Mouse (Mus musculus) hindbrain, embryonic 11.5 days (tissue): ENCODE measurements around the gene Frmd4b. TPM values are rescaled to one million over a fixed set of nuclear protein-coding genes. Genes with fewer than 3 reads are reported as not detected.

Source experiments
- ATAC-seq: fragments of 200-750 bp; cut with Nextera tagmentation; 2 replicates; pipeline ENCODE4 v1.8.0; 2017; ENCODE audit warnings: mild to moderate bottlenecking, moderate TSS enrichment, moderate library complexity; ENCODE audit not compliant: low FRiP score
- DNase-seq: peaks from one replicate; pipeline ENCODE4 v3.0.0-alpha.2; 2015; ENCODE audit warnings: low spot score
- H3K27ac ChIP-seq: fragments of 300-500 bp; sonication (generic); 2 replicates; pipeline ENCODE4 v1.5.1; 2014; ENCODE audit warnings: mild to moderate bottlenecking, low read depth, low read length
- H3K27me3 ChIP-seq: fragments of 300-500 bp; sonication (generic); 2 replicates; pipeline ENCODE4 v1.6.1; 2014; ENCODE audit warnings: mild to moderate bottlenecking, low read length, moderate library complexity, mixed read lengths; ENCODE audit not compliant: control insufficient read depth, insufficient read depth
- H3K36me3 ChIP-seq: fragments of 300-500 bp; sonication (generic); 2 replicates; pipeline ENCODE4 v1.6.1; 2014; ENCODE audit warnings: mild to moderate bottlenecking, low read length, moderate library complexity, mixed read lengths; ENCODE audit not compliant: control insufficient read depth, insufficient read depth
- H3K4me1 ChIP-seq: fragments of 300-500 bp; sonication (generic); replicated peaks from 2 replicates; pipeline ENCODE4 v1.6.1; 2014; ENCODE audit warnings: low read length, mixed read lengths; ENCODE audit not compliant: control insufficient read depth, insufficient read depth
- H3K4me2 ChIP-seq: fragments of 300-500 bp; sonication (generic); replicated peaks from 2 replicates; pipeline ENCODE4 v1.6.1; 2014; ENCODE audit warnings: mild to moderate bottlenecking, low read depth, low read length
- H3K4me3 ChIP-seq: fragments of 300-500 bp; sonication (generic); 2 replicates; pipeline ENCODE4 v1.5.1; 2014; ENCODE audit warnings: low read depth, low read length
- H3K9ac ChIP-seq: fragments of 300-500 bp; sonication (generic); 2 replicates; pipeline ENCODE4 v1.6.1; 2014; ENCODE audit warnings: low read depth, low read length
- H3K9me3 ChIP-seq: fragments of 300-500 bp; sonication (generic); 2 replicates; pipeline ENCODE4 v1.6.1; 2016; ENCODE audit warnings: low read length; ENCODE audit not compliant: control insufficient read depth
- WGBS: fragments of 180-500 bp; shearing (Covaris S2); extraction: QIAGEN DNeasy Blood & Tissue Kit; methylation state at CpG from one replicate; pipeline ENCODE4 v1.1.7; 2014; 5-methylcytosine and 5-hydroxymethylcytosine counted together
- polyA plus RNA-seq: library from polyadenylated mRNA; unstranded; fragments of >200 nt; fragmentation: Nextera tagmentation; extraction: Ambion mirVana; gene quantifications from 2 replicates; pipeline ENCODE4 v1.2.1, GENCODE M21; 2014

The Frmd4b gene
- polyA plus RNA-seq, 1 experiment from 2014 or later, result 50.5 TPM

DNA sequence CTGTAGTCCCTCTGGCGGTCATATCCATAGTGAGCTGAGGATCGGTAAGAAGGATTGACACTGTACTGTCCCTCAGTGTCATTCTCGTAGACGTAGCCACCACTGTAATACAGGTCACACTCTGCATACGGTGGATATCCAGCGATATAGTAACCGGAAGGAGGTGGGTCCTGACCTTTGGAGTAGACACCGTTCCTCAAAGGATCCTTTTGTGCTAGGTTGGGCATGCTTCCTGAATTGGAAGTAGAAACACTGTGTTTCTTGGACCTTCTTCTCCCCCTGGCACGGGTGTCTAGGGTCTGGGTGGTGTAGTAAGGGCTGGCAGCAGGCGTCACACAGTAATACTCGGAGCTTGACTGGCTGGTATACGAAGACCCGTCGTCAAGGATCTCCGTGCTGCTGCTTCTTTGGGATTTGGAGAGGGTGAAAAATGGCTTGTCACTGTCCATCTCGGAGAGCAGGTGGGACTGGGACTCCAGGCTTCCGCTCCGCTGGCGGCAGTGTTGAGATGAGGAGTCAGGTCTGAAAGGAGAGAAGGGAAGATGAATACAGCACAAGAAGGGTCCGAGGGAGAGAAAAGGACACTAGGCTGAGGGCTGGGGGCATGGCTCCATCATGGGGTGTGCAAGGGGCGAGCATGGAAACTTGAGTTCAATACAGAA lies 321.3 kb downstream of the Frmd4b start:
- H3K9me3 ChIP-seq, result no peaks in the 10 kb centered on the region
- H3K27me3 ChIP-seq, result no peaks in the 10 kb centered on the region
- H3K27ac ChIP-seq, result no peak overlapping the region
- no peak overlapping the region for H3K4me2 ChIP-seq
- WGBS, result 94% methylated on average over 21 of the region's 21 CpGs
- no peak overlapping the region for H3K9ac ChIP-seq
- DNase-seq (no peak), ATAC-seq (no peak)
- H3K4me3 ChIP-seq, result no peak overlapping the region
- peaks cover 6% of the 10 kb centered on the region; the same call in 1 of the 2 replicates for H3K36me3 ChIP-seq
- H3K4me1 ChIP-seq, result no peaks in the 10 kb centered on the region

DNA sequence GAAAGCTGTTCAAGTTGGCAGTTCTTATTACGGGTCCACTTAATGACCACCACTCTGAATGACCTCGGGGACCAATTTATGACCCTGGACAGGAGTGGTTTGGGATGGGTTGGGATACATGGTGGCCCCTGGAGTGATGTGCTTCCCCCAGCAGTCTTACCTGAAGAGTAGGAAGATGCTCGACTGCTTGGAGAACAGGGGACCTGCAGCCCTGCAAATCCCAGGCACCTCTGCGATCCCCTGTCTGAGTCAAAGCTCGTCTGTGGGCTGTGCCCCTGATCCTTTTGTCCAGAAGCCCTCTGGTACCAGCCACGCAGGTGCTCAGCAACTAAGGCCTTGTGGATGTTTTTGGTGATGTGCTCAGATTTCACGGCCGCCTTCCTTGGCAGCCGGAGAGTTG lies 321.9 kb downstream of the Frmd4b start:
- ATAC-seq (no peak), DNase-seq (no peak)
- H3K9me3 ChIP-seq, result no peaks in the 10 kb centered on the region
- no peaks in the 10 kb centered on the region for H3K27me3 ChIP-seq
- WGBS, result 92% methylated on average over 9 of the region's 9 CpGs
- H3K9ac ChIP-seq, result no peak overlapping the region
- H3K27ac ChIP-seq, result no peak overlapping the region
- H3K4me2 ChIP-seq, result no peak overlapping the region
- H3K36me3 ChIP-seq, result peaks cover 6% of the 10 kb centered on the region; the same call in 1 of the 2 replicates
- H3K4me1 ChIP-seq, result no peaks in the 10 kb centered on the region
- H3K4me3 ChIP-seq, result no peak overlapping the region

- no peaks in the 10 kb centered on the region for H3K27me3 ChIP-seq
- H3K9ac ChIP-seq, result no peak overlapping the region
- no peaks in the 10 kb centered on the region for H3K9me3 ChIP-seq
- H3K4me1 ChIP-seq, result no peaks in the 10 kb centered on the region
- no peak overlapping the region for H3K4me2 ChIP-seq
- H3K36me3 ChIP-seq, result peaks cover 6% of the 10 kb centered on the region; the same call in 1 of the 2 replicates
- ATAC-seq, result no peak
- WGBS, result 87% methylated on average over 12 of the region's 12 CpGs
- H3K27ac ChIP-seq, result no peak overlapping the region
- H3K4me3 ChIP-seq, result no peak overlapping the region
- DNase-seq, result no peak
Measured at GRCm38 (mm10) chr6:97293667-97294569, 323.4 kb downstream of the Frmd4b start.

- Histone ChIP-seq H3K36me3 (peaks cover 6% of the 10 kb centered on the region; the same call in 1 of the 2 replicates), H3K9me3 (no peaks in the 10 kb centered on the region), H3K4me2 (no peak overlapping the region), H3K27ac (no peak overlapping the region), H3K4me1 (no peaks in the 10 kb centered on the region), H3K27me3 (no peaks in the 10 kb centered on the region), H3K4me3 (no peak overlapping the region), H3K9ac (no peak overlapping the region)
- 86% methylated on average over 5 of the region's 5 CpGs for WGBS
- no peak for ATAC-seq
- DNase-seq, result no peak
Measured at GRCm38 (mm10) chr6:97292894-97293293, 324.4 kb downstream of the Frmd4b start.

GRCm38 (mm10) chr6:97292096-97292495 lies 325.2 kb downstream of the Frmd4b start:
- DNase-seq (no peak), ATAC-seq (no peak)
- no peak overlapping the region for H3K4me3 ChIP-seq
- no peak overlapping the region for H3K27ac ChIP-seq
- no peaks in the 10 kb centered on the region for H3K9me3 ChIP-seq
- peaks cover 6% of the 10 kb centered on the region for H3K36me3 ChIP-seq
- WGBS, result 91% methylated on average over 3 of the region's 3 CpGs
- H3K9ac ChIP-seq, result no peak overlapping the region
- H3K4me1 ChIP-seq, result no peaks in the 10 kb centered on the region
- H3K4me2 ChIP-seq, result no peak overlapping the region
- no peaks in the 10 kb centered on the region for H3K27me3 ChIP-seq

- Histone ChIP-seq H3K9ac (no peak overlapping the region), H3K36me3 (peaks cover 6% of the 10 kb centered on the region), H3K4me1 (no peaks in the 10 kb centered on the region), H3K27ac (no peak overlapping the region), H3K9me3 (no peaks in the 10 kb centered on the region), H3K4me2 (no peak overlapping the region), H3K27me3 (no peaks in the 10 kb centered on the region), H3K4me3 (no peak overlapping the region)
- 74% methylated on average over 21 of the region's 21 CpGs for WGBS
- ATAC-seq (no peak), DNase-seq (no peak)
Measured at GRCm38 (mm10) chr6:97291159-97291908, 326.0 kb downstream of the Frmd4b start.

DNA sequence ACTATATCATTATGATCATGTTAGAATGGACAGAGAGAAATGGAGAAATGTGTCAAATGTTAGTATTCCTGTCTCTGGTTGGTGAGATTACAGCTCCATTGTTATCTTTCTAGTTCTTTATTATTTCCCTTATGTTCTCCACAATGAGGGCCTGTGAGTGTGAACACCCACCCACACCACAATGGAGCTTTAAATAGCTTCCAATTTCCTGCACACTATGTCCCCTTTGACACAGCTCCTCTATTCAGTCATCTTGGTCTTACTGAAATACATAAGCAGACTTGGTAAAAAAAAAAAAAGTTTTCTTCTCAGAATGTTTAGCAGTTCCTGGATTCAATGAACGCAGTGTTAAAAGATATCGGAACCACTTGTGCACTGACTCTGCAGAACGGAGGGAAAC lies 326.7 kb downstream of the Frmd4b start:
- 79% methylated on average over 3 of the region's 3 CpGs for WGBS
- Histone ChIP-seq H3K9me3 (no peaks in the 10 kb centered on the region), H3K27ac (no peak overlapping the region), H3K4me2 (no peak overlapping the region), H3K9ac (no peak overlapping the region), H3K4me3 (no peak overlapping the region), H3K36me3 (peaks cover 6% of the 10 kb centered on the region), H3K4me1 (no peaks in the 10 kb centered on the region), H3K27me3 (no peaks in the 10 kb centered on the region)
- ATAC-seq, result no peak
- no peak for DNase-seq

DNA sequence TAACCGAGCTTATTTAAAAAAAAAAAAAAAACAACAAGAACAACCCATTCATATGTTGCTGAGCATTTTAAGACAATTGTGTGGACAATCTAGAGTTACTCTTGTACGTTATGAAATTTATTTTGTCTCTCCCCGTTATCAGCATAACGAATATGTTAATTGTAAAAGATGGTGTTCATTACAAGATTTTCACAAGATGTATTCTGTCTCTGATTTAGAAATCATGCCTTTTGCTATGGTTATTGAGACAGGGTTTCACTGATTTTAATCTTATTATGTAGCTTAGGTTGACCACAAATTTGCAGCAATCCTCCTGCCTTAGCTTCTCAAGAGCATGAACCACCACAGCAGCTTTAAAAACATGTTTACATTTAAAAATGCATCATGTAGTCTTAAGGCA lies 327.5 kb downstream of the Frmd4b start:
- H3K27me3 ChIP-seq, result no peaks in the 10 kb centered on the region
- no peak for ATAC-seq
- H3K4me3 ChIP-seq, result no peak overlapping the region
- H3K4me2 ChIP-seq, result no peak overlapping the region
- H3K9ac ChIP-seq, result no peak overlapping the region
- DNase-seq, result no peak
- no peaks in the 10 kb centered on the region for H3K4me1 ChIP-seq
- H3K9me3 ChIP-seq, result no peaks in the 10 kb centered on the region
- no peak overlapping the region for H3K27ac ChIP-seq
- H3K36me3 ChIP-seq, result peaks cover 2% of the 10 kb centered on the region
- WGBS, result 95% methylated on average over 4 of the region's 4 CpGs
